Comparison of ENCODE assay signal across 13 mouse cellular contexts in the genomic region with DNA sequence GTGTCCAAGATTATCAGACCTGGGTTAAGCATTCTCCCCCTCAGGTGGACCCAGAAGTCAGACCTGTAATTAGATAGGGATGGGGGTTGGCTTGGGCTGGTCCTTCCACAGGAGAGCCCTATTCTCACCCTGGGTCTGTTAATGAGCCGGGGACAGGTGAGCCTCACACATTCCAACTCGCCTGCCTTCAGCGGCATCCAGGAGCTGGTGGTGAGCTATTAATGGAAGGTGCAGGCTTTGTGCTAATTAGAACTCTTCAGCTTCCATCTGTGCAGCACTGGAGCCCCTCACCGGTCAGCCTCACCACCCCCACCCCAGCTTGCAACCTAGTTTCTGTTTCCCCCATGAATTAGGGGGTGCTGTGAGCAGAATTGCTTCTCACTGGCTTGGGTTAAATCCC. TPM values are rescaled to one million over a fixed set of nuclear protein-coding genes. Genes with fewer than 3 reads are reported as not detected.
DNase-seq lines count a peak whose midpoint lies in the region; ATAC-seq lines count a peak whose summit lies in the region.
"Had no signal": no experiment of that assay in that cellular context is flagged by ENCODE, and none has a peak within 500 bp of the region (broad histone marks: within the 10 kb centered on the region; RNA-seq: fewer than 3 reads in every experiment).

No protein-coding gene starts in this region.

- H3K27ac ChIP-seq in embryonic facial prominence, embryonic 10.5 days (replicated peaks), result no peak overlapping the region
- peak overlapping the region; percentile 98 for H3K27ac ChIP-seq in hindbrain, embryonic 12.5 days
- peak overlapping the region; percentile 74 for H3K27ac ChIP-seq in midbrain, embryonic 15.5 days
- H3K27ac ChIP-seq: liver, embryonic 14.5 days had no signal

- H3K4me3 ChIP-seq in embryonic facial prominence, embryonic 10.5 days, result no peak overlapping the region
- no peak overlapping the region for H3K4me3 ChIP-seq in hindbrain, embryonic 12.5 days
- no peak overlapping the region for H3K4me3 ChIP-seq in midbrain, embryonic 15.5 days

- peak overlapping the region; percentile 84 for H3K4me2 ChIP-seq in hindbrain, embryonic 12.5 days (replicated peaks)
- peak overlapping the region; percentile 8; the same call in 1 of the 2 replicates for H3K4me2 ChIP-seq in midbrain, embryonic 15.5 days

- peaks cover 17% of the 10 kb centered on the region for H3K4me1 ChIP-seq in embryonic facial prominence, embryonic 10.5 days
- H3K4me1 ChIP-seq in hindbrain, embryonic 12.5 days, result peaks cover 80% of the 10 kb centered on the region
- H3K4me1 ChIP-seq in midbrain, embryonic 15.5 days, result peaks cover 73% of the 10 kb centered on the region

- 8% methylated on average over 4 of the region's 4 CpGs for WGBS in embryonic facial prominence, embryonic 10.5 days
- 6% methylated on average over 4 of the region's 4 CpGs for WGBS in hindbrain, embryonic 12.5 days
- WGBS in midbrain, embryonic 15.5 days, result 18% methylated on average over 4 of the region's 4 CpGs

- H3K36me3 ChIP-seq in embryonic facial prominence, embryonic 10.5 days (replicated peaks), result peaks cover 7% of the 10 kb centered on the region; the same call in 1 of the 2 replicates
- H3K36me3 ChIP-seq in hindbrain, embryonic 12.5 days, result peaks cover 22% of the 10 kb centered on the region
- no peaks in the 10 kb centered on the region for H3K36me3 ChIP-seq in midbrain, embryonic 15.5 days (replicated peaks)

- H3K27me3 ChIP-seq in embryonic facial prominence, embryonic 10.5 days (replicated peaks; ENCODE audit: low read depth, poor library complexity, severe bottlenecking), result peaks cover 100% of the 10 kb centered on the region
- peaks cover 77% of the 10 kb centered on the region for H3K27me3 ChIP-seq in hindbrain, embryonic 12.5 days
- H3K27me3 ChIP-seq in midbrain, embryonic 15.5 days (replicated peaks), result 0 out of 2 replicates have a peak, but pooled peaks cover 5% of the 10 kb centered on the region

- no peaks in the 10 kb centered on the region for H3K9me3 ChIP-seq in embryonic facial prominence, embryonic 10.5 days
- H3K9me3 ChIP-seq in hindbrain, embryonic 12.5 days (replicated peaks), result no peaks in the 10 kb centered on the region
- no peaks in the 10 kb centered on the region for H3K9me3 ChIP-seq in midbrain, embryonic 15.5 days

- peak overlapping the region; percentile 98 for H3K9ac ChIP-seq in hindbrain, embryonic 12.5 days
- no peak overlapping the region for H3K9ac ChIP-seq in midbrain, embryonic 15.5 days
- H3K9ac ChIP-seq: liver, embryonic 14.5 days had no signal

- DNase-seq in cerebellum, adult 9-11 months, result peak; percentile 47
- no peak for DNase-seq in cerebellum, adult 9-10 months
- peak; percentile 20 for DNase-seq in embryonic facial prominence, embryonic 10.5 days (ENCODE audit: low spot score)
- DNase-seq in urinary bladder, postnatal 10 days (ENCODE audit: low spot score), result no peak
- no peak for DNase-seq in urinary bladder, postnatal 36 days (ENCODE audit: low spot score in 2 of 2)
- DNase-seq: adrenal gland, postnatal 14 days; kidney, adult 2 months; left cerebral cortex, postnatal 4 days; lung, postnatal 36 days had no signal

- no peak for ATAC-seq in hindbrain, embryonic 12.5 days (ENCODE audit: low FRiP score)
- no peak for ATAC-seq in midbrain, embryonic 15.5 days (replicated peaks)
- no peak for ATAC-seq in erythroid progenitor cell, adult 5-6 weeks (replicated peaks; ENCODE audit: low FRiP score, poor library complexity, severe bottlenecking)

RNA-seq across cellular contexts. Expression of a gene that starts 46.3 kb away (rescaled TPM):
- polyA plus RNA-seq in embryonic facial prominence, embryonic 10.5 days (2016; fragmentation: Nextera tagmentation; extraction: Ambion mirVana), result 33.4 and 37.8 TPM in 2 replicates
- polyA plus RNA-seq in hindbrain, embryonic 12.5 days (2016; fragmentation: Nextera tagmentation; extraction: Ambion mirVana), result 40.1 and 42.0 TPM in 2 replicates
- 22.7 and 27.0 TPM in 2 replicates for polyA plus RNA-seq in midbrain, embryonic 15.5 days (2015; fragmentation: Nextera tagmentation; extraction: Ambion mirVana)
- total RNA-seq in erythroid progenitor cell, adult 5-6 weeks (2015; ENCODE audit: low replicate concordance), result 14.7 and 28.5 TPM in 2 replicates
- total RNA-seq in erythroid progenitor cell, adult 5-6 weeks (2017; ENCODE audit: low replicate concordance), result 50.2 and 51.1 TPM in 2 replicates

Comparison
In these comparisons a context has a peak if more than half of its experiments do, and no peak if none do; other contexts are left out.
1. DNase-seq: peak in cerebellum, adult 9-11 months (single experiment) and embryonic facial prominence, embryonic 10.5 days (single experiment); none in cerebellum, adult 9-10 months (single experiment), urinary bladder, postnatal 10 days (single experiment) and urinary bladder, postnatal 36 days (0 of 2).